Mouse (Mus musculus) spleen, adult 2 months (tissue): ENCODE results near the gene Cox6a1.

ENCODE experiments used
- CTCF ChIP-seq: fragments of 200-500 bp; IDR thresholded peaks from 2 replicates; pipeline ENCODE4 v1.5.1; 2011; ENCODE audit warnings: mild to moderate bottlenecking, inconsistent platforms; ENCODE audit not compliant: insufficient read depth, insufficient read length, insufficient replicate concordance; ENCODE audit errors: extremely low read depth
- POLR2A ChIP-seq: fragments of 200-500 bp; IDR thresholded peaks from 2 replicates; pipeline ENCODE4 v1.6.1; 2011; ENCODE audit warnings: low read depth, low read length, inconsistent platforms

- TF ChIP-seq CTCF (no peak), POLR2A (no peak)
Measured at GRCm38 (mm10) chr5:115317645-115318328, 31.0 kb downstream of the Cox6a1 start.
